Mouse (Mus musculus): Measurements from ENCODE around the gene Psmb9. TPM values are rescaled to one million over a fixed set of nuclear protein-coding genes. Genes with fewer than 3 reads are reported as not detected.

The Psmb9 gene
- polyA plus RNA-seq, 1 experiment from 2014 or later = 10.8 TPM

DNA sequence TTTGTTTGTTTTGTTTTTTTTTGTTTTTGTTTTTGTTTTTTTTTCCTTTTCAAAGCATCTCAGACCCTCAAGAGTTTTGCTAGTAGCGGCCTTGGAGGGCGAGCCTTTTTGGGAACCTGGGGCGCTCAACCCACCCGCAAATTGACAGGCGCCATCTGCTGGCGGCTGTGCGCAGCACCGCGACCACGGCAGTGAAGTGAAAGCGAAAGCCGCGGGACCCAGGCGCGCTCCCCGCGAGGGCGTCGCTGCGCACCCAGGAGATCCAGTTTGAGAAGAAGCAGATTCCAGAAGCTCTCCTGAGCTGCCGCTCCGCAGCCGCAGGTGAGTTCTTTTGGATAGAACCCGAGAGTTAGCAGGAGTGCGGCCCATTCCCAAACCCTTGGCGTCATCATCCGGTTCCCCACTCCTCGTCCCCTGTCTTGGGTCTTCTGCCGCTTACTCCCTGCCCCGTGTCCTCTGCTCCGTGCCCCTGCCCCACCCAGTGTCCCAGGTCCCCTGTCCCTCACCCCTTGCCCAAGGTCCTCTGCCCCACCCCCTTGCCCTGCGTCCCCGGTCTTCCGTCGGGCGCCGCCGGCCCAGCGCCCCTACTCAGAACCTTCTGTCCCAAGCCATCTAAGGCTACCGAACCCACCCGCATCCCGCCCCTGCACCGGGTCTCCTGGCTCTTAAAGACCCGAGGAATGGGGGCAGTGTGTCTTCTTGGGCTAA is 16.9 kb upstream of the Psmb9 start:
- peak; percentile 61; the same call in 1 of the 2 replicates for ATAC-seq (ENCODE audit: borderline replicate concordance, extremely low read depth, low FRiP score, low TSS enrichment)

GRCm38 (mm10) chr17:34203444-34203843 is 15.9 kb upstream of the Psmb9 start, which contains the start of gene Tap2:
Gene Tap2 (plus strand): TSS chr17:34203527.
- Histone ChIP-seq H3K4me3 (peak within 1 kb of the TSS; percentile 75), H3K9me3 (no peaks in the 10 kb centered on the region), H3K36me3 (no peaks in the 10 kb centered on the region), H3K9ac (peak within 1 kb of the TSS; percentile 63), H3K4me2 (peak within 1 kb of the TSS; percentile 96), H3K27me3 (peaks cover 14% of the 10 kb centered on the region), H3K4me1 (peaks cover 11% of the 10 kb centered on the region), H3K27ac (no peak within 1 kb of the TSS)
- ATAC-seq (ENCODE audit: borderline replicate concordance, extremely low read depth, low FRiP score, low TSS enrichment) = no peak
- whole genome bisulfite sequencing = 71% methylated on average over 5 of the region's 5 CpGs

More for the DNA sequence above, 16.9 kb upstream of the Psmb9 start:
- H3K27me3 ChIP-seq = peaks cover 6% of the 10 kb centered on the region
- H3K9me3 ChIP-seq = no peaks in the 10 kb centered on the region
- no peaks in the 10 kb centered on the region for H3K36me3 ChIP-seq
- H3K4me1 ChIP-seq = peaks cover 11% of the 10 kb centered on the region
- H3K9ac ChIP-seq = peak overlapping the region; percentile 63
- H3K27ac ChIP-seq = no peak overlapping the region; the same call in 1 of the 2 replicates
- H3K4me2 ChIP-seq = peak overlapping the region; percentile 96
- 1% methylated on average over 44 of the region's 44 CpGs for WGBS
- peak overlapping the region; percentile 75 for H3K4me3 ChIP-seq

GRCm38 (mm10) chr17:34202760-34203442 is 15.3 kb upstream of the Psmb9 start:
- peaks cover 13% of the 10 kb centered on the region for H3K4me1 ChIP-seq
- WGBS = 82% methylated on average over 4 of the region's 4 CpGs
- no peaks in the 10 kb centered on the region for H3K9me3 ChIP-seq
- H3K4me2 ChIP-seq = no peak overlapping the region
- H3K9ac ChIP-seq = no peak overlapping the region
- H3K36me3 ChIP-seq = no peaks in the 10 kb centered on the region
- H3K27ac ChIP-seq = no peak overlapping the region
- H3K4me3 ChIP-seq = no peak overlapping the region
- peaks cover 19% of the 10 kb centered on the region for H3K27me3 ChIP-seq
- no peak for ATAC-seq (ENCODE audit: borderline replicate concordance, extremely low read depth, low FRiP score, low TSS enrichment)

DNA sequence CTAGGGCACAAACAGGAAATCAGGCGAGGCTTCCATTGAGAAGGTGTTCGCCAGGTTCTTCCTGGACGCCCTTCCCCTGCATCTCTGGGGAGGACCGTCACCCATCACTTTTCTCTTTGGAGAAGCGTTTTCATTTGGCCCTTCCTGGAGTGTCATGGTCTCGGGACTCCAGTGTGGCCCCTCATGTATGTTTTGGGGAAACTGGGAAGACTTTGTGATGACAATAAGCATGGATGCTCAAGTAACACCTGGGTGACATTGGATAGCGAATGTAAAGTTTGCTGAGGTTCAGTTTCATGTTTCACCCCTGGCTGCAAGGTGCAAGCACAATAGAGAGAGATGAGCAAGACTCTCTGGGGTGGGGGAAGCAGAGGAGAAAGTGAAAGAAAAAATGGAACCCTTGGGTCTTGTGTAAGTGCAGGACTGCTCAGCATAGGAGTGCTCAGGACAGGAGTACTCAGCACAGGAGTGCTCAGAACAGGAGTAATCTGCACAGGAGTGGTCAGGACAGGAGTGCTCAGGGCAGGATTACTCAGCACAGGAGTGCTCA is 14.0 kb upstream of the Psmb9 start:
- Histone ChIP-seq H3K9ac (no peak overlapping the region), H3K4me3 (no peak overlapping the region), H3K36me3 (no peaks in the 10 kb centered on the region), H3K9me3 (no peaks in the 10 kb centered on the region), H3K4me2 (no peak overlapping the region), H3K4me1 (peaks cover 16% of the 10 kb centered on the region), H3K27me3 (peaks cover 31% of the 10 kb centered on the region), H3K27ac (no peak overlapping the region)
- 61% methylated on average over 7 of the region's 7 CpGs for WGBS
- no peak for ATAC-seq (ENCODE audit: borderline replicate concordance, extremely low read depth, low FRiP score, low TSS enrichment)

- Histone ChIP-seq H3K4me1 (peaks cover 16% of the 10 kb centered on the region), H3K36me3 (no peaks in the 10 kb centered on the region), H3K27me3 (peaks cover 32% of the 10 kb centered on the region), H3K27ac (no peak overlapping the region), H3K4me3 (no peak overlapping the region), H3K4me2 (no peak overlapping the region), H3K9ac (no peak overlapping the region), H3K9me3 (no peaks in the 10 kb centered on the region)
- 86% methylated on average over 16 of the region's 16 CpGs for WGBS
- ATAC-seq (ENCODE audit: borderline replicate concordance, extremely low read depth, low FRiP score, low TSS enrichment) = no peak
Observed at GRCm38 (mm10) chr17:34200772-34201505, 13.4 kb upstream of the Psmb9 start.

GRCm38 (mm10) chr17:34200047-34200446 is 12.5 kb upstream of the Psmb9 start:
- H3K27ac ChIP-seq = no peak overlapping the region
- H3K27me3 ChIP-seq = peaks cover 38% of the 10 kb centered on the region

DNA sequence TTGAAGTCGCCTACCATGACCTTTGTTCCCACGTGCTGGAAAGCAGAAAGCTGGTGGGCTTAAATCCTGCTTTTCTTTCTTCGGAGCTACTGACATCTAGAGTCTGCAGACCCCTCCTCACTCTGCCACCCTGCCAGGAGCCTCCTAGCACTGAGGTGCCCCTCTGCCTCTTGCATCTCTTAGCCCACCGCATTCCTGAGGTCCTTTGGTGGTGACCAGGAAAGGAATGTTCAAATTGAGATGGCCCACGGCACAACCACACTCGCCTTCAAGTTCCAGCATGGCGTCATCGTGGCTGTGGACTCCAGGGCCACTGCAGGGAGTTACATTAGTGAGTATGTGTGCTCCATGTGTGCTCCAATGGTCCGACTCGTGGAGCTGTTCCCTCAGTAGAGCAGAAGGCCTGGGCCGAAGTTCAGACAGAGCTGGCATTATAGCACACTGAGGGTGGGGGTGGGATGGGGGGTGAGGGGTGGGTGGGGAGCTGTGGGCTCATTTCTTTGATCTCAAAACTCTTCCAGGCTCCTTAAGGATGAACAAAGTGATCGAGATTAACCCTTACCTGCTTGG is 11.6 kb upstream of the Psmb9 start:
- no peak overlapping the region for H3K9ac ChIP-seq
- peaks cover 5% of the 10 kb centered on the region; the same call in 1 of the 2 replicates for H3K4me1 ChIP-seq
- peak overlapping the region; percentile 51; the same call in 1 of the 2 replicates for H3K4me3 ChIP-seq
- ATAC-seq (ENCODE audit: borderline replicate concordance, extremely low read depth, low FRiP score, low TSS enrichment) = no peak
- H3K36me3 ChIP-seq = no peaks in the 10 kb centered on the region
- no peaks in the 10 kb centered on the region for H3K9me3 ChIP-seq
- no peak overlapping the region for H3K27ac ChIP-seq
- 62% methylated on average over 12 of the region's 12 CpGs for WGBS
- H3K27me3 ChIP-seq = peaks cover 48% of the 10 kb centered on the region
- no peak overlapping the region for H3K4me2 ChIP-seq

More at GRCm38 (mm10) chr17:34200047-34200446, 12.5 kb upstream of the Psmb9 start:
- WGBS = 81% methylated on average over 10 of the region's 10 CpGs
- no peak overlapping the region for H3K4me3 ChIP-seq
- H3K9me3 ChIP-seq = no peaks in the 10 kb centered on the region
- H3K36me3 ChIP-seq = no peaks in the 10 kb centered on the region
- H3K4me1 ChIP-seq = peaks cover 8% of the 10 kb centered on the region
- ATAC-seq (ENCODE audit: borderline replicate concordance, extremely low read depth, low FRiP score, low TSS enrichment) = no peak
- H3K9ac ChIP-seq = no peak overlapping the region
- no peak overlapping the region for H3K4me2 ChIP-seq

DNA sequence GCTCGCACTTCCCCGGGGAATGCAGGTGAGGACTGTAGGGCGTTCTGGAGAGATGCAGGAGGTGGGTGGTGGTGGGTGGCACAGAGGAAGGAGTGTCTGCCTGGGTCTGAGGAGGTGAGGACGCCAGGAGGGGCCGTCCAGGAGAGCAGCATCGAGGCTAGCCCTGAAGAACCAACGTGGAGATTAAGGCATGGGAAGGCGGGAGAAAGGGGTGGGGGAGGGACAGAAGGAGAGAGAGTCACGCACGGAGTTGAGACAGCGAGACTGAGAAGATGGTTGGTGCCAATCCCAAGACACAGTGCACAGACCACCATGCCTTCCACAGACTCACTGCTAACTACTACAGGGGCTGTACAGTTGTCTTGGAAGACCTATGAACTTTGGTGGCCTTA is 11.0 kb upstream of the Psmb9 start:
- Histone ChIP-seq H3K27ac (no peak overlapping the region), H3K27me3 (peaks cover 54% of the 10 kb centered on the region), H3K9ac (peak overlapping the region; percentile 45), H3K9me3 (no peaks in the 10 kb centered on the region), H3K4me3 (peak overlapping the region; percentile 51), H3K36me3 (no peaks in the 10 kb centered on the region), H3K4me2 (peak overlapping the region; percentile 73), H3K4me1 (peaks cover 5% of the 10 kb centered on the region; the same call in 1 of the 2 replicates)
- 9% methylated on average over 11 of the region's 11 CpGs for WGBS
- no peak for ATAC-seq (ENCODE audit: borderline replicate concordance, extremely low read depth, low FRiP score, low TSS enrichment)

GRCm38 (mm10) chr17:34197904-34198520 is 10.4 kb upstream of the Psmb9 start:
- peak overlapping the region; percentile 45 for H3K9ac ChIP-seq
- ATAC-seq (ENCODE audit: borderline replicate concordance, extremely low read depth, low FRiP score, low TSS enrichment) = no peak
- H3K27ac ChIP-seq = no peak overlapping the region
- no peaks in the 10 kb centered on the region for H3K9me3 ChIP-seq
- peaks cover 57% of the 10 kb centered on the region for H3K27me3 ChIP-seq
- H3K4me1 ChIP-seq = peaks cover 5% of the 10 kb centered on the region; the same call in 1 of the 2 replicates
- H3K4me3 ChIP-seq = peak overlapping the region; percentile 51
- 3% methylated on average over 32 of the region's 32 CpGs for WGBS
- H3K4me2 ChIP-seq = peak overlapping the region; percentile 73
- no peaks in the 10 kb centered on the region for H3K36me3 ChIP-seq

DNA sequence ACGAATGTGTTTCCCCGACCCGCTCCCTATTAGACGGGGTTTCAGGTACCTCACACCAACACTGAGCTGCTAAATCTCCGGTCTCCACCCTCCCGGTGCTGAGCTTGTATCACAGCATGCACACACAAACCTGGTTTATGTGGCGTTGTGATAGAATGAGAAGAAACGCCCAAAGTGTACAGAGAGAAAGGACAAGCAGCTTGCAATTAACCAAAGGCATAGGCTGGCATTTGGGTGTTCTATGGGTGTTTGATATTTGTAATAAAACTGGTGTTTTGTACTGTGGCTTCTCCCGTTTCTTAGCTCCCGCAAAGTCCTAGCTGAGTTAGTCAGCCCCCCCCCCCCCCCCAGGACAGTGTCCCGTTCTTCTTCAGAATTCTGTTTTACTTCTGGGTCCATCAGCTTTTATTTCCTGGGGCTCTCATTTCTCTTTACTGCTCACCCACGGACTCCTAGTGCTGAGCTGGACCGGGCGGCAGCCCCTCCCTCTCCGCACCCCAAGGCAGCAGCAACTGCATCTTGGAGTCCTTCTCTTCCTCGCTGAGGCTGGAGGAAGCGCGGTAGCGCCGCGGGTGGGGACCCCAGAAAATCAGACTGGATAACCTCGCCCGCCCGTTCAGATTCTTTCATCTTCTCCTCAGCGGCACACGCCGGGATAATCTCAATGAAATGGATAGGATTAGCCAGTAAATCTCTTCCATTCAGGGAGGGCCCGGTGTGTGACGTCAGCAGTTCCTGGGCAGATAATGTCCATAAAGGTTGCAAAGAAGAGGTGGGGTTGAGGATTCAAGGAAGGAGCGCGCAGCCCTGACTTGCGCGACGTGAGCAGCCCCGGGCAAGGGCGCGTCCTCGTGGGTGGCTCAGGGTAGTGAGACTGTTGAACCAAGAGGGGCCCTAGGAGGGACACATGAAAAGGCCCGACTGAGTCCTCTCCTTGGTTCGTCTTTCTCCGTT is 9.7 kb upstream of the Psmb9 start, which contains the start of gene Psmb8:
Gene Psmb8 (plus strand): TSS at position 781 of the 954 bp plus-strand sequence.
- Histone ChIP-seq H3K9me3 (no peaks in the 10 kb centered on the region), H3K27me3 (peaks cover 65% of the 10 kb centered on the region), H3K27ac (no peak within 1 kb of the TSS), H3K9ac (peak within 1 kb of the TSS; percentile 45), H3K36me3 (no peaks in the 10 kb centered on the region), H3K4me3 (peak within 1 kb of the TSS; percentile 51), H3K4me1 (peaks cover 5% of the 10 kb centered on the region; the same call in 1 of the 2 replicates), H3K4me2 (peak within 1 kb of the TSS; percentile 73)
- WGBS = 5% methylated on average over 40 of the region's 41 CpGs
- peak; percentile 78 for ATAC-seq (ENCODE audit: borderline replicate concordance, extremely low read depth, low FRiP score, low TSS enrichment)

Data from lung, embryonic 15.5 days (tissue).